Mouse (Mus musculus): ENCODE measurements around the gene Eya4. TPM values are rescaled to one million over a fixed set of nuclear protein-coding genes. Genes with fewer than 3 reads are reported as not detected.

The Eya4 gene
- polyA plus RNA-seq, 1 experiment from 2014 or later, result 1.1 TPM

DNA sequence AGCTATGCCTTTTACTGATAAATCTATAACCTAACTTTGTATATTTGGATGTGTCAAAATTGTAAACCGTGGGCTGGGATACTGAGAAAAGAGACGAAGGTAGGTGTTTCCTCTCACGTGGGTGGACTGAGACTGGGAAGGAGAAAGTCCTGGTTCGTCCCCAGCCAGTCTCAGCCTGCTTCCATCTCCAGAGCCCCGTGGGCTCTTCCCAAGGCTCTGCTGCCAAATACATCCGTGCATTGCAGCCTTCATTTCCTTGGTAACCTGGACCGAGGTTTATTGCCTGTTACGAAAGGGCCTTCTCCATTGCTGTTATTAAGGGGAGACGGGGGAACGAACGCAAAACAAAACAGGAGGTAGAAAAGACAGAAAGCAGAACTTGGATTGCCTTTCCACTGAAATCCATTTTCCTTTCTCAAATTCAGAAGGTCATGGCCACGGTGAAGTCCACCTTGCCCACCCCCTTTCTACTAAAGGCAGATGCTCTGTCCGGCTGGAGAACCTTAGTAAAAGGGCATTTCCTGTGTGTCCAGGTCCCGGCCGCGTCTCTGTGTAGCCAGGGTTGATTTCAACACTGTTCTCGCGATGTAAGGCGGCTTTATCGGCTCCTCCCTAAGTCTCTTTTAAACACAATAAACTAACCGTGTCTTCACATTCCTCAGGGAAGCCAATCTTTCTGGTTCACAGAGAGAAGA lies 273.7 kb downstream of the Eya4 start:
- no peak for ATAC-seq (replicated peaks; ENCODE audit: extremely low read depth, insufficient read depth, low FRiP score)
- 50% methylated on average over 21 of the region's 21 CpGs for WGBS
- H3K4me3 ChIP-seq (ENCODE audit: low read length), result peak overlapping the region; percentile 44

GRCm38 (mm10) chr10:23073431-23073830 lies 277.2 kb downstream of the Eya4 start:
- 64% methylated on average over 2 of the region's 2 CpGs for WGBS
- no peaks in the 10 kb centered on the region for H3K36me3 ChIP-seq (ENCODE audit: control insufficient read depth, insufficient read depth)
- H3K9ac ChIP-seq (ENCODE audit: low read length), result no peak overlapping the region

More for the DNA sequence above, 273.7 kb downstream of the Eya4 start:
- Histone ChIP-seq H3K4me1 (ENCODE audit: control insufficient read depth, insufficient read depth, low read length) (peaks cover 2% of the 10 kb centered on the region; the same call in 1 of the 2 replicates), H3K4me2 (ENCODE audit: low read depth, low read length) (peak overlapping the region; percentile 58), H3K27ac (ENCODE audit: low read length) (peak overlapping the region; percentile 31), H3K27me3 (ENCODE audit: control insufficient read depth, insufficient read depth, low read length) (no peaks in the 10 kb centered on the region), H3K9me3 (replicated peaks; ENCODE audit: control insufficient read depth, low read length) (no peaks in the 10 kb centered on the region), H3K9ac (ENCODE audit: low read length) (peak overlapping the region; percentile 50), H3K36me3 (ENCODE audit: control insufficient read depth, insufficient read depth) (no peaks in the 10 kb centered on the region)

DNA sequence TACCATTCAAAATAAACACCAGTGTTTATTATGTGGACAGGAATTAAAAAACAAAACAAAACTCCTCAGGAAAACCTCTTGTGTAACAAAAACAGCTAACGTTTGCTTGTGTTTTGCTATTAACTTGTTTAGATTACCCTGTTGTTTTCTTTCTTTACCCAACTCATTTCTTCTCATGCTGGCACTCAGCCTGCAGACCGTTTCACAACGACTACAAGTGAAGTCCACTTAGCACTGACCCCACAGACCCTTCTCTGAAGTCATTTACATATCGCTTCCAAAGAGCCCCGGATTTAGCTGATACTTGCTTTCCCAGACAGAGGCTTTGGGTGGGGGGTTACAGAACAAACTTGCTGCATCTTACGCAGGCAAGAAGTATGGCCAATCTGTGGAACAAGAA lies 286.9 kb downstream of the Eya4 start:
- Histone ChIP-seq H3K4me2 (ENCODE audit: low read depth, low read length) (no peak overlapping the region), H3K4me3 (ENCODE audit: low read length) (no peak overlapping the region), H3K27me3 (ENCODE audit: control insufficient read depth, insufficient read depth, low read length) (no peaks in the 10 kb centered on the region), H3K36me3 (ENCODE audit: control insufficient read depth, insufficient read depth) (no peaks in the 10 kb centered on the region), H3K27ac (ENCODE audit: low read length) (no peak overlapping the region), H3K4me1 (ENCODE audit: control insufficient read depth, insufficient read depth, low read length) (no peaks in the 10 kb centered on the region), H3K9me3 (replicated peaks; ENCODE audit: control insufficient read depth, low read length) (no peaks in the 10 kb centered on the region), H3K9ac (ENCODE audit: low read length) (no peak overlapping the region)
- WGBS, result 44% methylated on average over 6 of the region's 6 CpGs
- no peak for ATAC-seq (replicated peaks; ENCODE audit: extremely low read depth, insufficient read depth, low FRiP score)

More at GRCm38 (mm10) chr10:23073431-23073830, 277.2 kb downstream of the Eya4 start:
- no peak overlapping the region for H3K27ac ChIP-seq (ENCODE audit: low read length)
- H3K27me3 ChIP-seq (ENCODE audit: control insufficient read depth, insufficient read depth, low read length), result no peaks in the 10 kb centered on the region
- no peaks in the 10 kb centered on the region for H3K9me3 ChIP-seq (replicated peaks; ENCODE audit: control insufficient read depth, low read length)
- no peak overlapping the region for H3K4me3 ChIP-seq (ENCODE audit: low read length)
- H3K4me2 ChIP-seq (ENCODE audit: low read depth, low read length), result no peak overlapping the region
- no peaks in the 10 kb centered on the region for H3K4me1 ChIP-seq (ENCODE audit: control insufficient read depth, insufficient read depth, low read length)
- ATAC-seq (replicated peaks; ENCODE audit: extremely low read depth, insufficient read depth, low FRiP score), result no peak

GRCm38 (mm10) chr10:23062719-23063118 lies 287.9 kb downstream of the Eya4 start:
- Histone ChIP-seq H3K4me3 (ENCODE audit: low read length) (no peak overlapping the region), H3K9me3 (replicated peaks; ENCODE audit: control insufficient read depth, low read length) (no peaks in the 10 kb centered on the region), H3K4me2 (ENCODE audit: low read depth, low read length) (no peak overlapping the region), H3K27me3 (ENCODE audit: control insufficient read depth, insufficient read depth, low read length) (no peaks in the 10 kb centered on the region), H3K27ac (ENCODE audit: low read length) (no peak overlapping the region), H3K9ac (ENCODE audit: low read length) (no peak overlapping the region), H3K36me3 (ENCODE audit: control insufficient read depth, insufficient read depth) (no peaks in the 10 kb centered on the region), H3K4me1 (ENCODE audit: control insufficient read depth, insufficient read depth, low read length) (no peaks in the 10 kb centered on the region)
- no peak for ATAC-seq (replicated peaks; ENCODE audit: extremely low read depth, insufficient read depth, low FRiP score)
- 73% methylated on average over 5 of the region's 5 CpGs for WGBS

GRCm38 (mm10) chr10:23060694-23061060 lies 289.9 kb downstream of the Eya4 start:
- 62% methylated on average over 3 of the region's 3 CpGs for WGBS
- H3K36me3 ChIP-seq (ENCODE audit: control insufficient read depth, insufficient read depth), result no peaks in the 10 kb centered on the region
- H3K9ac ChIP-seq (ENCODE audit: low read length), result no peak overlapping the region
- no peak for ATAC-seq (replicated peaks; ENCODE audit: extremely low read depth, insufficient read depth, low FRiP score)
- no peaks in the 10 kb centered on the region for H3K9me3 ChIP-seq (replicated peaks; ENCODE audit: control insufficient read depth, low read length)
- no peaks in the 10 kb centered on the region for H3K27me3 ChIP-seq (ENCODE audit: control insufficient read depth, insufficient read depth, low read length)
- H3K27ac ChIP-seq (ENCODE audit: low read length), result 0 out of 2 replicates have a peak overlapping the region, but pooled peaks have one; percentile 2
- no peak overlapping the region for H3K4me2 ChIP-seq (ENCODE audit: low read depth, low read length)
- no peaks in the 10 kb centered on the region for H3K4me1 ChIP-seq (ENCODE audit: control insufficient read depth, insufficient read depth, low read length)
- no peak overlapping the region for H3K4me3 ChIP-seq (ENCODE audit: low read length)

- Histone ChIP-seq H3K27me3 (ENCODE audit: control insufficient read depth, insufficient read depth, low read length) (no peaks in the 10 kb centered on the region), H3K27ac (ENCODE audit: low read length) (no peak overlapping the region), H3K9me3 (replicated peaks; ENCODE audit: control insufficient read depth, low read length) (no peaks in the 10 kb centered on the region), H3K36me3 (ENCODE audit: control insufficient read depth, insufficient read depth) (no peaks in the 10 kb centered on the region), H3K9ac (ENCODE audit: low read length) (no peak overlapping the region), H3K4me3 (ENCODE audit: low read length) (no peak overlapping the region), H3K4me1 (ENCODE audit: control insufficient read depth, insufficient read depth, low read length) (no peaks in the 10 kb centered on the region), H3K4me2 (ENCODE audit: low read depth, low read length) (no peak overlapping the region)
- no peak for ATAC-seq (replicated peaks; ENCODE audit: extremely low read depth, insufficient read depth, low FRiP score)
- 60% methylated on average over 5 of the region's 5 CpGs for WGBS
Observed at GRCm38 (mm10) chr10:23060041-23060693, 290.4 kb downstream of the Eya4 start.

- no peak overlapping the region for H3K4me2 ChIP-seq (ENCODE audit: low read depth, low read length)
- H3K4me1 ChIP-seq (ENCODE audit: control insufficient read depth, insufficient read depth, low read length), result no peaks in the 10 kb centered on the region
- no peaks in the 10 kb centered on the region for H3K27me3 ChIP-seq (ENCODE audit: control insufficient read depth, insufficient read depth, low read length)
- 59% methylated on average over 8 of the region's 8 CpGs for WGBS
- no peak overlapping the region for H3K27ac ChIP-seq (ENCODE audit: low read length)
- no peaks in the 10 kb centered on the region for H3K36me3 ChIP-seq (ENCODE audit: control insufficient read depth, insufficient read depth)
- H3K9me3 ChIP-seq (replicated peaks; ENCODE audit: control insufficient read depth, low read length), result no peaks in the 10 kb centered on the region
- ATAC-seq (replicated peaks; ENCODE audit: extremely low read depth, insufficient read depth, low FRiP score), result no peak
- H3K4me3 ChIP-seq (ENCODE audit: low read length), result no peak overlapping the region
- no peak overlapping the region for H3K9ac ChIP-seq (ENCODE audit: low read length)
Observed at GRCm38 (mm10) chr10:23053379-23053915, 297.1 kb downstream of the Eya4 start.

Measured in heart, embryonic 16.5 days (tissue).